Comparison of ENCODE assay signal across 9 mouse cellular contexts in genomic region chr17:86484087-86484737, GRCm38 (mm10). TPM values are rescaled to one million over a fixed set of nuclear protein-coding genes. Genes with fewer than 3 reads are reported as not detected.
DNase-seq lines count a peak whose midpoint lies in the region; ATAC-seq and TF ChIP-seq lines count a peak whose summit lies in the region.
"Had no signal": no experiment of that assay in that cellular context is flagged by ENCODE, and none has a peak within 500 bp of the region (broad histone marks: within the 10 kb centered on the region; RNA-seq: fewer than 3 reads in every experiment).

No protein-coding gene starts in this region.

- H3K27ac ChIP-seq in ES-E14 (ENCODE audit: insufficient read depth, low read depth, low read length, poor library complexity, severe bottlenecking) = no peak overlapping the region
- no peak overlapping the region for H3K27ac ChIP-seq in hindbrain, embryonic 16.5 days (ENCODE audit: low read depth, low read length)
- H3K27ac ChIP-seq: heart, embryonic 13.5 days had no signal

- in situ Hi-C loops in ES-E14 (cut with MboI; ENCODE audit: low sequenced_read_pairs in 2 of 2, unreplicated experiment in 2 of 2) = loop anchor here in 1 of 2 experiments (5.0 to 25.0 kb wide), 2 partner anchors 423 to 753 kb away; no protein-coding TSS in a partner anchor

- ATAC-seq in cerebellum, adult (ENCODE audit: insufficient number of reproducible peaks, low FRiP score, low TSS enrichment) = peak; percentile 66
- ATAC-seq in hindbrain, embryonic 16.5 days = peak; percentile 58

- 9% methylated on average over 3 of the region's 3 CpGs for WGBS in hindbrain, embryonic 16.5 days

- H3K4me3 ChIP-seq in ES-E14 (ENCODE audit: insufficient read depth in 1 of 2, low read depth in 1 of 2, low read length in 2 of 2, poor library complexity in 1 of 2, severe bottlenecking in 1 of 2) = no peak overlapping the region
- no peak overlapping the region for H3K4me3 ChIP-seq in hindbrain, embryonic 16.5 days (ENCODE audit: low read length)
- H3K4me3 ChIP-seq: heart, embryonic 13.5 days had no signal

- DNase-seq in ES-E14 (ENCODE audit: low read depth, low spot score) = peak; percentile 62
- DNase-seq in frontal cortex, postnatal 10 days (ENCODE audit: low spot score in 2 of 2) = peak; percentile 50 to 76
- DNase-seq in layer of hippocampus, postnatal 36 days = peak; percentile 68 to 70
- peak; percentile 94 for DNase-seq in lung, postnatal 36 days
- peak; percentile 87 to 88 for DNase-seq in right cerebral cortex, adult 2 months (ENCODE audit: low spot score in 2 of 2)
- DNase-seq in urinary bladder, adult 2 months (ENCODE audit: low spot score) = peak; percentile 47

- H3K4me2 ChIP-seq in hindbrain, embryonic 16.5 days (ENCODE audit: low read length) = no peak overlapping the region
- H3K4me2 ChIP-seq: heart, embryonic 13.5 days had no signal

- H3K27me3 ChIP-seq in hindbrain, embryonic 16.5 days (replicated peaks; ENCODE audit: control insufficient read depth, insufficient read depth, low read length) = no peaks in the 10 kb centered on the region
- H3K27me3 ChIP-seq: heart, embryonic 13.5 days had no signal

- no peaks in the 10 kb centered on the region for H3K36me3 ChIP-seq in ES-E14 (ENCODE audit: control insufficient read depth, insufficient read depth, low read length, poor library complexity, severe bottlenecking)
- no peaks in the 10 kb centered on the region; the same call in 1 of the 2 replicates for H3K36me3 ChIP-seq in hindbrain, embryonic 16.5 days (ENCODE audit: control insufficient read depth, insufficient read depth, low read length)

- H3K9me3 ChIP-seq in ES-E14 (ENCODE audit: control insufficient read depth, insufficient read depth, low read depth, low read length) = no peaks in the 10 kb centered on the region
- no peaks in the 10 kb centered on the region for H3K9me3 ChIP-seq in hindbrain, embryonic 16.5 days (ENCODE audit: control insufficient read depth, low read length)
- H3K9me3 ChIP-seq: heart, embryonic 13.5 days had no signal

- H3K4me1 ChIP-seq in ES-E14 (ENCODE audit: control insufficient read depth in 2 of 2, insufficient read depth in 2 of 2, low read length in 2 of 2, poor library complexity in 1 of 2) = no peaks in the 10 kb centered on the region
- no peaks in the 10 kb centered on the region for H3K4me1 ChIP-seq in hindbrain, embryonic 16.5 days (ENCODE audit: control insufficient read depth, insufficient read depth, low read depth, low read length)

- H3K9ac ChIP-seq in ES-E14 (ENCODE audit: insufficient read depth, low read depth, low read length, poor library complexity, severe bottlenecking) = no peak overlapping the region
- no peak overlapping the region for H3K9ac ChIP-seq in hindbrain, embryonic 16.5 days (ENCODE audit: low read depth, low read length)
- H3K9ac ChIP-seq: heart, embryonic 13.5 days had no signal

TF ChIP-seq in ES-E14, 5 proteins besides CTCF, POLR2A, EP300 and RAD21:
- TF ChIP-seq ZC3H11A (IDR thresholded peaks at IDR 0.05; ENCODE audit: borderline replicate concordance, low read depth, low read length) (peak; percentile 65), CHD2 (IDR thresholded peaks at IDR 0.05; ENCODE audit: low read depth, low read length) (no peak)

RNA-seq across cellular contexts. Expression of gene Gm10309, which starts 20.8 kb away (rescaled TPM):
- total RNA-seq in ES-E14 (2012; rRNA removed) = not detected in 2 replicates
- 0.36 and 0.45 TPM in 2 replicates for polyA plus RNA-seq in hindbrain, embryonic 16.5 days (2015; fragmentation: Nextera tagmentation; extraction: Ambion mirVana)
- not detected for total RNA-seq in layer of hippocampus, postnatal 36 days (2021)
- 0.14 and 0.24 TPM in 2 replicates for polyA plus RNA-seq in urinary bladder, adult 2 months (2012; rRNA removed)
